Mouse (Mus musculus) liver, adult 2 months (tissue): ENCODE data around the gene Nup85. TPM values are rescaled to one million over a fixed set of nuclear protein-coding genes. Genes with fewer than 3 reads are reported as not detected.

ENCODE experiments used
- DNase-seq: peaks from one replicate; pipeline ENCODE4 v3.0.0-alpha.2; 2011; ENCODE audit warnings: low read depth, low spot score; ENCODE audit errors: extremely low read depth
- H3K27ac ChIP-seq: fragments of 200-500 bp; replicated peaks from 2 replicates; pipeline ENCODE4 v1.5.1; 2012; ENCODE audit warnings: low read depth, mild to moderate bottlenecking, control low read depth, inconsistent platforms, low read length; ENCODE audit not compliant: insufficient read depth
- H3K27me3 ChIP-seq: fragments of 200-500 bp; 2 replicates; pipeline ENCODE4 v1.6.1; 2012; ENCODE audit warnings: mild to moderate bottlenecking, moderate library complexity, low read length, inconsistent platforms; ENCODE audit not compliant: control insufficient read depth, insufficient read depth
- H3K36me3 ChIP-seq: fragments of 200-500 bp; 2 replicates; pipeline ENCODE4 v1.6.1; 2012; ENCODE audit warnings: low read length, inconsistent platforms; ENCODE audit not compliant: control insufficient read depth, insufficient read depth
- H3K4me1 ChIP-seq: fragments of 200-500 bp; 2 replicates; pipeline ENCODE4 v1.6.1; 2011; ENCODE audit warnings: low read length; ENCODE audit not compliant: control insufficient read depth, insufficient read depth
- H3K4me3 ChIP-seq: fragments of 200-500 bp; 2 replicates; pipeline ENCODE4 v1.5.1; 2011; ENCODE audit warnings: low read depth, mild to moderate bottlenecking, control low read depth, low read length, moderate library complexity; ENCODE audit not compliant: insufficient read depth
- H3K79me2 ChIP-seq: fragments of 200-500 bp; 2 replicates; pipeline ENCODE4 v1.6.1; 2012; ENCODE audit warnings: inconsistent platforms, mild to moderate bottlenecking, low read length, moderate library complexity; ENCODE audit not compliant: control insufficient read depth, insufficient read depth
- H3K9ac ChIP-seq: fragments of 200-500 bp; 2 replicates; pipeline ENCODE4 v1.6.1; 2012; ENCODE audit warnings: low read depth, mild to moderate bottlenecking, control low read depth, inconsistent platforms, low read length
- CTCF ChIP-seq: fragments of 200-500 bp; IDR thresholded peaks from 2 replicates; pipeline ENCODE4 v1.5.1; 2011; ENCODE audit warnings: low read depth, low read length, control low read depth
- POLR2A ChIP-seq: fragments of 200-500 bp; IDR thresholded peaks from 2 replicates; pipeline ENCODE4 v1.6.1; 2011; ENCODE audit warnings: low read length, control low read depth; ENCODE audit not compliant: insufficient read depth; ENCODE audit errors: extremely low read depth
- WGBS: fragments of 180-500 bp; shearing (Covaris S2); methylation state at CpG from one replicate; pipeline ENCODE4 v1.1.7; 2018; 5-methylcytosine and 5-hydroxymethylcytosine counted together
- polyA plus RNA-seq: library from polyadenylated mRNA; depleted of rRNA; stranded (reverse); fragments of >200 nt; gene quantifications from 2 replicates; pipeline ENCODE4 v1.2.3, GENCODE M21; 2012
- total RNA-seq: library from RNA; depleted of rRNA; stranded (reverse); fragments of >200 nt; gene quantifications from 2 replicates; pipeline ENCODE4 v1.2.3, GENCODE M21; 2014

Gene Nup85
- total and polyA plus RNA-seq, 2 experiments = 21.8 to 21.9 TPM

GRCm38 (mm10) chr11:115623487-115624070 is 59.3 kb downstream of the Nup85 start:
- no peak for DNase-seq
- WGBS = 81% methylated on average over 9 of the region's 9 CpGs
- Histone ChIP-seq H3K27me3 (no peaks in the 10 kb centered on the region), H3K9ac (no peak overlapping the region), H3K4me1 (0 out of 2 replicates have a peak, but pooled peaks cover 1% of the 10 kb centered on the region), H3K27ac (no peak overlapping the region), H3K79me2 (no peaks in the 10 kb centered on the region), H3K4me3 (no peak overlapping the region), H3K36me3 (peaks cover 4% of the 10 kb centered on the region; the same call in 1 of the 2 replicates)
- no peak for TF ChIP-seq POLR2A
- TF ChIP-seq CTCF = peak; percentile 37; the same call in 1 of the 2 replicates

GRCm38 (mm10) chr11:115625877-115626276 is 61.6 kb downstream of the Nup85 start:
- Histone ChIP-seq H3K27ac (no peak overlapping the region), H3K79me2 (no peaks in the 10 kb centered on the region), H3K4me1 (0 out of 2 replicates have a peak, but pooled peaks cover 1% of the 10 kb centered on the region), H3K27me3 (no peaks in the 10 kb centered on the region), H3K36me3 (peaks cover 4% of the 10 kb centered on the region; the same call in 1 of the 2 replicates), H3K9ac (no peak overlapping the region), H3K4me3 (no peak overlapping the region)
- TF ChIP-seq CTCF (no peak), POLR2A (no peak)
- peak; percentile 44 for DNase-seq
- WGBS = 71% methylated on average over 9 of the region's 9 CpGs

- TF ChIP-seq CTCF (no peak), POLR2A (no peak)
- no peak for DNase-seq
- H3K27me3 ChIP-seq = no peaks in the 10 kb centered on the region
- H3K9ac ChIP-seq = no peak overlapping the region
- H3K4me3 ChIP-seq = peak overlapping the region; percentile 76; the same call in 1 of the 2 replicates
- H3K36me3 ChIP-seq = peaks cover 4% of the 10 kb centered on the region; the same call in 1 of the 2 replicates
- no peaks in the 10 kb centered on the region for H3K79me2 ChIP-seq
- 49% methylated on average over 11 of the region's 11 CpGs for WGBS
- H3K4me1 ChIP-seq = 0 out of 2 replicates have a peak, but pooled peaks cover 1% of the 10 kb centered on the region
- no peak overlapping the region for H3K27ac ChIP-seq
Observed at GRCm38 (mm10) chr11:115626824-115627616, 62.8 kb downstream of the Nup85 start.

DNA sequence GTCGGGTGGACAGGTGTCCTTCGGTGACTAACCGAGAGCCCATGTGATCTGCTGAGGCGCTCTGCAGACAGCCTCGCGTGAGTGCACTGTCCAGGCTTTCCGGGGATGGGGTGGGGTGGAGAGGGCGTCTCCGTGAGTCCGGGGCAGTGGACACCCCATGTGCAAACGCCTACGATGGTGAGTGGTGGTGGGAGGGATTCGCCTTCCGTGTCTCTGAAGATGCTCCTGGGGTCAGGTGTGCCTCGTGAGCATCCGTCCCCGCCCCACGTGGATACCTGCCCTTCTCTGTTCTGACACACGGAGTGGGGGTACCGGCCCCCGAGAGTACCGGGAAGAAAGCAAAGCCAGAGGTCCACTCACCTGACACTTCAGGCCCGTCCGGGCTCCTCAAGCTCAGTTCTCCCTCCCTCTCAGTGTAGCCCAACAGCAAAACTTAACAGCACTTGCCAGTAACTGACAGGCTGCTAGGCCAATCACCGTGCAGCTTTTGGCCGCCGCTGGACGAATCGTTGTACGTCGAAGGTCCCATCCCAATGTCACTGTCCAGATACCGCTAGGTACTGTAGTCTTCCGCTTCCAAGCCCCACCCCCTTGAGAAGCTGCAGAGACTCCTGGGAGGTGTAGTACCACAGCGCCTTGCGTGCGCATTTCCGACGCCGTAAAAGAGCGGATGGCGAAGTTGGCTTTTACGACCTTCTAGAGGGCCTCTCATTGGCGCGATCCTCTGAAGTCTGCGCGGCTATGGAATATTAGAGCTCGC is 63.7 kb downstream of the Nup85 start, which contains the start of gene Slc25a19:
TSS of gene Slc25a19 (minus strand) at position 591 of the 760 bp plus-strand sequence.
- Histone ChIP-seq H3K36me3 (no peaks in the 10 kb centered on the region; the same call in 1 of the 2 replicates), H3K27me3 (no peaks in the 10 kb centered on the region), H3K9ac (peak within 1 kb of the TSS; percentile 69), H3K79me2 (no peaks in the 10 kb centered on the region), H3K4me1 (0 out of 2 replicates have a peak, but pooled peaks cover 1% of the 10 kb centered on the region), H3K4me3 (peak within 1 kb of the TSS; percentile 76), H3K27ac (peak within 1 kb of the TSS; percentile 33)
- WGBS = under 1% methylated on average over 47 of the region's 47 CpGs
- TF ChIP-seq POLR2A (peak; percentile 83), CTCF (no peak)
- peak; percentile 100 for DNase-seq

- no peak overlapping the region for H3K9ac ChIP-seq
- 0 out of 2 replicates have a peak overlapping the region, but pooled peaks have one; percentile 3 for H3K27ac ChIP-seq
- no peak for TF ChIP-seq POLR2A
- no peak for TF ChIP-seq CTCF
Observed at GRCm38 (mm10) chr11:115628465-115629101, 64.3 kb downstream of the Nup85 start.

More at GRCm38 (mm10) chr11:115628465-115629101, 64.3 kb downstream of the Nup85 start:
- 26% methylated on average over 13 of the region's 13 CpGs for WGBS
- Histone ChIP-seq H3K4me1 (0 out of 2 replicates have a peak, but pooled peaks cover 1% of the 10 kb centered on the region), H3K4me3 (no peak overlapping the region; the same call in 1 of the 2 replicates), H3K79me2 (no peaks in the 10 kb centered on the region), H3K27me3 (no peaks in the 10 kb centered on the region), H3K36me3 (no peaks in the 10 kb centered on the region)
- DNase-seq = no peak
